Mouse (Mus musculus): Measurements from ENCODE around the gene Sumo3. TPM values are rescaled to one million over a fixed set of nuclear protein-coding genes. Genes with fewer than 3 reads are reported as not detected.

Gene Sumo3
- polyA plus RNA-seq, 1 experiment: 131 TPM

DNA sequence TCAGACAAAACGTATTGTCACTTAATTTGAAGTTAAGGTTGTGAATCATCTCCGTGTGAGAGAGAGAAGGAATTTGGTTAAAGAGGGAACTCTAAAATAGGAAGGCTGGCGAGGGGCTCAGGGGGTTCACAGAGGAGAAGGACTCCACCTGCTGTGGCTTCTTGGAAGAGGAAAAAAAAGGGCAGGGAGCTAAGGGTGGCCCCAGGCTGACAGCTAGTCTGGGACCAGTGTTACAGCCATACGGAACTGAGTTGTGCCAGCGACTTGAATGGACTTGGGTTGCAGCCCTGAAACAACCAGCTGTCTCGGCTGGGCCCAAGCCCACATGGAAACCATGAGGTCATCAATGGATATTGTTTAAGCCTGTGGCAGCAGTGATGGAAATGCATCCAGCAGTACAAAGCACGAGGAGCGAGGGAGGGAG is 17.2 kb downstream of the Sumo3 start:
- H3K27ac ChIP-seq (ENCODE audit: insufficient read depth, low read length): no peak overlapping the region

DNA sequence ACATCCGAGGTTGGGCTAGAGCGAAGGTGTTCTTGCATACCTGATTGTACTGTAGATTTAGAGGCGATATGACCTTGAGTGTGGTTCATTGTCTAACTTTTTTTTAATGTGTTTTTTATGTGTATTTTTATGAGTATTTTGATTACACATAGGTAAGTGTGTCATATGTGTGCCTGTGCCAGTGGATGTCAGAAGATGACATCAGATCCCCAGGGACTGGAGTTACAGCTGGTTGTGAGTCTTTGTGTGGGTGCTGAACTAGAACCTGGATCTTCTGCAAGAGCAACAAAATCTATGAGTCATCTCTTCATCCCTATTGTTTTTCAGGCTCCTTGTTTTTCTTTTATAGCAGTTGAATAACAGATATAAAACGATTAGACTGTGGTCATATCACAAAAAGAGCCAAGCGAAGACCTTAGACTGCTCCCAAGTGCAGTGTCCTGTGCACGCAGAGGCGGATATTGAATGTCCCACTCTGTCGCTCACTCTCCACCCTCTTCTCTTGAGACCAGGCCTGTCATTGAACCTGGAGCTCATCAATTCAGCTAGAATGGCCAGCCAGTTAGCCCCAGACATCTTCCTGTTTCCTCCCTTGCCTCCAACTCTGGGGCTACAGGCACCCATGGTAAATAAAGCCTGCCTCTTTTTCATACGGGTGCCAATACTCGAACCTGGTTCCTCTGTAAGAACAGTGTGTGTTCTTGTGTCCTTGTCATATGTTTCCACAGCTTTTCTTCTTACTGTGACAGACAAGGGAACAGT is 17.9 kb downstream of the Sumo3 start:
- Histone ChIP-seq H3K36me3 (ENCODE audit: control insufficient read depth, insufficient read depth, low read length) (no peaks in the 10 kb centered on the region), H3K27me3 (ENCODE audit: control insufficient read depth, insufficient read depth, low read length) (no peaks in the 10 kb centered on the region), H3K4me3 (ENCODE audit: extremely low read depth, insufficient read depth, insufficient read length) (no peak overlapping the region), H3K27ac (ENCODE audit: insufficient read depth, low read length) (0 out of 2 replicates have a peak overlapping the region, but pooled peaks have one; percentile 28), H3K4me1 (ENCODE audit: control insufficient read depth, insufficient read depth, insufficient read length) (peaks cover 19% of the 10 kb centered on the region; the same call in 1 of the 2 replicates)
- WGBS: 87% methylated on average over 10 of the region's 10 CpGs
- TF ChIP-seq CTCF (IDR thresholded peaks at IDR 0.05; ENCODE audit: extremely low read depth, insufficient read depth, insufficient read length, insufficient replicate concordance): no peak
- TF ChIP-seq POLR2A (IDR thresholded peaks at IDR 0.05; ENCODE audit: low read depth, low read length): no peak
- no peak for DNase-seq (ENCODE audit: low read depth in 1 of 2, low spot score in 2 of 2)

More for the DNA sequence above, 17.2 kb downstream of the Sumo3 start:
- TF ChIP-seq CTCF (IDR thresholded peaks at IDR 0.05; ENCODE audit: extremely low read depth, insufficient read depth, insufficient read length, insufficient replicate concordance) (no peak), POLR2A (IDR thresholded peaks at IDR 0.05; ENCODE audit: low read depth, low read length) (no peak)
- DNase-seq (ENCODE audit: low read depth in 1 of 2, low spot score in 2 of 2): no peak
- peaks cover 19% of the 10 kb centered on the region; the same call in 1 of the 2 replicates for H3K4me1 ChIP-seq (ENCODE audit: control insufficient read depth, insufficient read depth, insufficient read length)
- peak overlapping the region; percentile 87 for H3K4me3 ChIP-seq (ENCODE audit: extremely low read depth, insufficient read depth, insufficient read length)
- WGBS: 16% methylated on average over 8 of the region's 8 CpGs
- no peaks in the 10 kb centered on the region for H3K27me3 ChIP-seq (ENCODE audit: control insufficient read depth, insufficient read depth, low read length)
- no peaks in the 10 kb centered on the region for H3K36me3 ChIP-seq (ENCODE audit: control insufficient read depth, insufficient read depth, low read length)

DNA sequence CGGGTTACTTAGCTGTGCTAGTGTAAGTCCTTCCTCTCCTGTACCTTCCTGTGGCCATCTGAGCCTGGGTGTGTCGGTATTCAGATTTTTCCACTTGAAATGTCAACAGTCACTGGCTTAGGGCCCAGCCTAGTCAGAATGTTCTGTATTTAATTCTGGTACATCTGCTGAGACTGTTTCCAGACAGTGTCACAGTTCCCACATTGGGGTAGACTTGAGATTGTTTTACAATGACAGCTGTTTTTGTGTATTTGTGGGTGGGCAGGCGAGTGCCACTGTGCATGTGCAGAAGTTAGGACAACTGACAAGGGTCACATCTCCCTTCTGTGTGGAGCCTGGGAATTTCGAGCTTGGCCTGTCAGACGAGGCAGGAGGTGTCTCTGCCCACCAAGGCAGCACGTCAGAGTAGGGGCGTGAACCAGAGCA is 18.7 kb downstream of the Sumo3 start:
- Histone ChIP-seq H3K27ac (ENCODE audit: insufficient read depth, low read length) (peak overlapping the region; percentile 28; the same call in 1 of the 2 replicates), H3K27me3 (ENCODE audit: control insufficient read depth, insufficient read depth, low read length) (no peaks in the 10 kb centered on the region), H3K36me3 (ENCODE audit: control insufficient read depth, insufficient read depth, low read length) (no peaks in the 10 kb centered on the region), H3K4me3 (ENCODE audit: extremely low read depth, insufficient read depth, insufficient read length) (no peak overlapping the region), H3K4me1 (ENCODE audit: control insufficient read depth, insufficient read depth, insufficient read length) (peaks cover 19% of the 10 kb centered on the region; the same call in 1 of the 2 replicates)
- 77% methylated on average over 7 of the region's 7 CpGs for WGBS
- TF ChIP-seq POLR2A (IDR thresholded peaks at IDR 0.05; ENCODE audit: low read depth, low read length) (no peak), CTCF (IDR thresholded peaks at IDR 0.05; ENCODE audit: extremely low read depth, insufficient read depth, insufficient read length, insufficient replicate concordance) (no peak)
- DNase-seq (ENCODE audit: low read depth in 1 of 2, low spot score in 2 of 2): no peak

DNA sequence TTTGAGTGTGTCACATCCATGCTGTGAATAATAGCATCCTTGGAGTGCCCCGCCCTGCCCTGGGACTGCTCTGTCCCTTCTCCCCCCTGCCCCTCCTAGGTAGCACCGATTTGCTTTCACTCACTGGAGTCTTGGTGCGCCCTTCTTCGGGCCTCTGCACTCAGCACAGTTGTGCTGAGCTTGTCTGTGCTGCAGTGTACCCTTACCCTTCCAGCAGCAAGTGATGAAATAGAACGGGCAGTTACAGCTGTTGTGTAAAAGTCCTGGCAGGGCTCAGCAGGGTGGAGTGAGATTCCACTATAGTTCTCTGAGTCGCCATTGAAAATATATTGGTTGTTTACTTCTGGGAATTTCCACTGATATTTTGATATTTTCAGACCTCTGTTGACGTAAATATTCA is 20.1 kb downstream of the Sumo3 start:
- Histone ChIP-seq H3K4me1 (ENCODE audit: control insufficient read depth, insufficient read depth, insufficient read length) (peaks cover 19% of the 10 kb centered on the region; the same call in 1 of the 2 replicates), H3K36me3 (ENCODE audit: control insufficient read depth, insufficient read depth, low read length) (no peaks in the 10 kb centered on the region), H3K27me3 (ENCODE audit: control insufficient read depth, insufficient read depth, low read length) (no peaks in the 10 kb centered on the region), H3K27ac (ENCODE audit: insufficient read depth, low read length) (no peak overlapping the region), H3K4me3 (ENCODE audit: extremely low read depth, insufficient read depth, insufficient read length) (no peak overlapping the region)
- DNase-seq (ENCODE audit: low read depth in 1 of 2, low spot score in 2 of 2): no peak
- 83% methylated on average over 7 of the region's 7 CpGs for WGBS
- no peak for TF ChIP-seq CTCF (IDR thresholded peaks at IDR 0.05; ENCODE audit: extremely low read depth, insufficient read depth, insufficient read length, insufficient replicate concordance)
- no peak for TF ChIP-seq POLR2A (IDR thresholded peaks at IDR 0.05; ENCODE audit: low read depth, low read length)

DNA sequence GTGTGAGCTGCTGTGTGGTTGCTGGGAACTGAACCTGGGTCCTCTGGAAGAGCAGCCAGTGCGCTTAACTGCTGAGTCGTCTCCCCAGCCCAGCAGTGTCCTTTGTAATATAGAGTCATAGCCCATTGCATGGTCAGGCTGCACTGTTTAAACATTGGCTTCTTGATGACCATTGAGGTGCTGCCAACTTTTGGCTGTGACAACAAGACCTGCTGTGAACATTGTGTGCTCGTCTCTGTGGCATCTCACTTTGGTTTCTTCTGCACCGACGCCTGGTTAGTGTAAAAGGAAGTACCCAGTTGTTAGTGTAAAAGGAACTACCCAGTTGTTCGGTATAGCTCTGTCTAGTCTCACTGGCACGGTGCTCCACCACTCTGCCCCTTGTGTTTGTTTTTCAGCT is 20.7 kb downstream of the Sumo3 start:
- H3K36me3 ChIP-seq (ENCODE audit: control insufficient read depth, insufficient read depth, low read length): peaks cover 3% of the 10 kb centered on the region; the same call in 1 of the 2 replicates
- no peaks in the 10 kb centered on the region for H3K27me3 ChIP-seq (ENCODE audit: control insufficient read depth, insufficient read depth, low read length)
- DNase-seq (ENCODE audit: low read depth in 1 of 2, low spot score in 2 of 2): no peak
- no peak overlapping the region for H3K4me3 ChIP-seq (ENCODE audit: extremely low read depth, insufficient read depth, insufficient read length)
- H3K27ac ChIP-seq (ENCODE audit: insufficient read depth, low read length): peak overlapping the region; percentile 60
- no peak for TF ChIP-seq POLR2A (IDR thresholded peaks at IDR 0.05; ENCODE audit: low read depth, low read length)
- TF ChIP-seq CTCF (IDR thresholded peaks at IDR 0.05; ENCODE audit: extremely low read depth, insufficient read depth, insufficient read length, insufficient replicate concordance): no peak
- 35% methylated on average over 7 of the region's 7 CpGs for WGBS
- H3K4me1 ChIP-seq (ENCODE audit: control insufficient read depth, insufficient read depth, insufficient read length): peaks cover 17% of the 10 kb centered on the region; the same call in 1 of the 2 replicates

DNA sequence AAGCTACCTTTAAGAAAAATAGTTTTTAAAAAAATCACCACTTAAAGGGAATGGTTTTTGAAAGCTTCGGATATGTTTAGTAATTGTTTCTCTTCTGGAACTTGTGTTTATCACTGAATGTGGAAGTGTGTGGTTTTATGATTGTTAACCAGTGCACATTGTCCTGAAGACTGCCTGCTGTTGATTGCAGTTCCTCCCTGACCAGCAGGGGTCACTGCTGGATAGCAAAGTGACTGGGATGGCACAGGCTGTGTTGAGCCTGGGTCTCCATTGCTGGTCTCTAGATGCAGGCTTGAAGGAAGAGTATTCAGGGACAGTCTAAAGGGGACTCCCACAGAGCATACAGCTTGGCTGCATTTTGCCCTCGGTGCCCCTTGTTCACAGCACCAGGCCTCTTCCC is 21.6 kb downstream of the Sumo3 start:
- Histone ChIP-seq H3K4me1 (ENCODE audit: control insufficient read depth, insufficient read depth, insufficient read length) (peaks cover 15% of the 10 kb centered on the region; the same call in 1 of the 2 replicates), H3K4me3 (ENCODE audit: extremely low read depth, insufficient read depth, insufficient read length) (no peak overlapping the region), H3K27ac (ENCODE audit: insufficient read depth, low read length) (no peak overlapping the region), H3K36me3 (ENCODE audit: control insufficient read depth, insufficient read depth, low read length) (peaks cover 3% of the 10 kb centered on the region; the same call in 1 of the 2 replicates), H3K27me3 (ENCODE audit: control insufficient read depth, insufficient read depth, low read length) (no peaks in the 10 kb centered on the region)
- WGBS: 39% methylated on average over 2 of the region's 2 CpGs
- peak; percentile 67 to 79 for DNase-seq (ENCODE audit: low read depth in 1 of 2, low spot score in 2 of 2)
- peak; percentile 95; the same call in 1 of the 2 replicates for TF ChIP-seq CTCF (IDR thresholded peaks at IDR 0.05; ENCODE audit: extremely low read depth, insufficient read depth, insufficient read length, insufficient replicate concordance)
- no peak for TF ChIP-seq POLR2A (IDR thresholded peaks at IDR 0.05; ENCODE audit: low read depth, low read length)

DNA sequence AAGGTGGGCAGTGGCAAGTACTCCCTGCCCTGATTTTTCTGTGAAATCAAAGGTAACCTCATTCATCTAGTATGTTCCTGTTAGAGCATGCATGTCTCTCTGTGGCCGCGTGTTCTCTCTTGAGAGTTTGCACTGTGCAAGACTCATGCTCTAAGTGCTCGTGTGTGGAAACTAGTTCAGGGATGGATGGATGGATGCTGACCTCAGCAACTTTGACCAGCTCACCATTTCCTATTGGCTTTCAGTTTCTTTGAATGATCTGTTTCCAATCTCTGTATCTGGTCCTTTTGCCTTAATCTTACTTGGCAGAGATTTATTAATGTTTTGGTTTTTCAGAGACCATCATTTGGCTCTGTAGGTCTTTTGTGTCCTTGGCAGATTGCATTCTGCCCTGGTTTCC is 23.3 kb downstream of the Sumo3 start:
- Histone ChIP-seq H3K36me3 (ENCODE audit: control insufficient read depth, insufficient read depth, low read length) (peaks cover 3% of the 10 kb centered on the region; the same call in 1 of the 2 replicates), H3K4me1 (ENCODE audit: control insufficient read depth, insufficient read depth, insufficient read length) (peaks cover 12% of the 10 kb centered on the region; the same call in 1 of the 2 replicates), H3K4me3 (ENCODE audit: extremely low read depth, insufficient read depth, insufficient read length) (no peak overlapping the region), H3K27me3 (ENCODE audit: control insufficient read depth, insufficient read depth, low read length) (no peaks in the 10 kb centered on the region), H3K27ac (ENCODE audit: insufficient read depth, low read length) (no peak overlapping the region)
- DNase-seq (ENCODE audit: low read depth in 1 of 2, low spot score in 2 of 2): no peak
- 87% methylated on average over 3 of the region's 3 CpGs for WGBS
- TF ChIP-seq POLR2A (IDR thresholded peaks at IDR 0.05; ENCODE audit: low read depth, low read length) (no peak), CTCF (IDR thresholded peaks at IDR 0.05; ENCODE audit: extremely low read depth, insufficient read depth, insufficient read length, insufficient replicate concordance) (no peak)

Measured in spleen, adult 2 months (tissue).